Mouse (Mus musculus) Patski (cell line): ENCODE results near the gene Acot11. TPM values are rescaled to one million over a fixed set of nuclear protein-coding genes. Genes with fewer than 3 reads are reported as not detected.
A peak's percentile ranks its signal among the peaks of the same experiment; 100 is the strongest.
"Not testable (repeated sequence)": the region's sequence is repeated elsewhere in the genome, so short reads cannot be mapped to it uniquely, and the experiment has no call there.

Experiments used
- ATAC-seq: fragments of 100-300 bp; one replicate; pipeline ENCODE4 v1.8.0; 2021
- CTCF ChIA-PET: fragments of 350-600 bp; sonication (Branson Sonifier 250); formaldehyde crosslinking; loops from one replicate; lab custom pipeline; 2022; ENCODE audit warnings: inconsistent platforms; lab: Charles Lee
- POLR2A ChIA-PET: fragments of 350-600 bp; sonication (Branson Sonifier 250); formaldehyde crosslinking; loops from one replicate; lab custom pipeline; 2022; ENCODE audit warnings: antibody characterized with exemption, inconsistent platforms; lab: Charles Lee
- DNase-seq: peaks from one replicate; pipeline ENCODE4 v3.0.0-alpha.2; 2011; ENCODE audit warnings: low read depth, low spot score
- H3K27me3 ChIP-seq: fragments of 371-371 bp; one replicate; pipeline ENCODE4 v1.5.1; 2021
- CTCF ChIP-seq: fragments of 100-300 bp; IDR thresholded peaks from one replicate; pipeline ENCODE4 v1.5.1; 2021
- in situ Hi-C: fragments of 300-500 bp; cut with MboI; formaldehyde crosslinking; loops from 3 replicates; pipeline ENCODE4 v1.11.1; 2018; ENCODE audit warnings: low pct_unique_long_range_greater_than_20kb, mixed read lengths
- polyA plus RNA-seq: library from polyadenylated mRNA; unstranded; gene quantifications from one replicate; pipeline ENCODE4 v1.2.3, GENCODE M21; 2021

The Acot11 gene
- polyA plus RNA-seq, 1 experiment from 2014 or later = 0.23 TPM

DNA sequence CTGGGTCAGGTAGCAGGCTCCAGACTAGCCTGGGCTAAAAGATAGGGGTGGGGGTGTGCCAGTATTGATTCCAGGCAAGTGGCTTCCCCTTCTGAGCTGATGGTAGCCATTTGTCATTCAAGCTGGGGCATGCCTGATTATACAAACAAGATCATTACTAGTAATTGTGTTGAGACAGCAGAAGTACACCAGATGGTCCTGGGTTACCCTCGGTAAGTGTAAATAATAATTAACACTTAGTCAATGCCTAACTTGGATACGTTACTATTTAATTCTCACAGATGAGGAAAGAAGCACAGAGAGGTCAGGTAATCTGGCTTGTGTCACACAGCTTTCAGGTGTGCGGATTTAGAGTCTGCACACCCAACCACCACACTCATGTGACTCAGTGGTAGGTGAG, 66.9 kb downstream of the Acot11 start:
- no peak for ATAC-seq
- CTCF ChIA-PET = no interaction called here
- in situ Hi-C loops = no loop called here
- POLR2A ChIA-PET = no interaction called here
- TF ChIP-seq CTCF = no peak
- no peaks in the 10 kb centered on the region for H3K27me3 ChIP-seq
- no peak for DNase-seq

DNA sequence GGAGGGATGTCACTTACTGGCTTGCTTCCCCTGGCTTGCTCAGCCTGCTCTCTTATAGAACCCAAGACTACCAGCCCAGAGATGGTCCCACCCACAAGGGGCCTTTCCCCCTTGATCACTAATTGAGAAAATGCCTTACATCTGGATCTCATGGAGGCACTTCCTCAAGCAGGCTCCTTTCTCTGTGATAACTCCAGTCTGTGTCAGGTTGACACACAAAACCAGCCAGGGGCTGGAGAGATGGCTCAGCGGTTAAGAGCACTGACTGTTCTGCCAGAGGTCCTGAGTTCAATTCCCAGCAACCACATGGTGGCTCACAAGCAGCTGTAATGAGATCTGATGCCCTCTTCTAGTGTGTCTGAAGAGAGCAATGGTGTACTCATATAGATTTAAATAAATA, 67.9 kb downstream of the Acot11 start:
- POLR2A ChIA-PET, ATAC-seq, H3K27me3 ChIP-seq, CTCF ChIA-PET, in situ Hi-C loops, DNase-seq: not testable (repeated sequence)

DNA sequence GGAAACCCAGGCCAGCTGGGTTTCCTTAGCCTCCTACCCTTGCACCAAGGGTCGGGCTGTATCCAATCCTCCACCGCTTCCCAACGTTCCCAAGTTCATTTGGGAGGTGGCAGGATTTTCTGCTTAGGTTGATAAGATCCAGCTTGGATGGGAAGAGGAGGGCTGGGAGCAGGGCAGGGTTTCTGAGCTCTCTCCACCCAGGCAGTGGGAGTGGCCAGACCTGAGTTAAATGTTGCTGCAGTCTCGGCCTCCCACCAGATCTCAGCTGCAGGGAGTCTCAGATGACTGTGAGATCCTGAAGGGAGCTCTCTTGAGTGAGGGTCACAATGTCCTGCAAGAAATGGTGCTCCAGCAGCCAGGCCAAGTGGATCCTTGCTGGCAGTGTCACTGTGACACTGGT, 71.2 kb downstream of the Acot11 start, which contains the start of gene Fam151a:
TSS of gene Fam151a (plus strand) at position 254 of the 400 bp plus-strand sequence.
- TF ChIP-seq CTCF = no peak
- H3K27me3 ChIP-seq = peaks cover 1% of the 10 kb centered on the region
- in situ Hi-C loops = no loop called here
- DNase-seq (no peak), ATAC-seq (no peak)
- ChIA-PET CTCF (no interaction called here), POLR2A (no interaction called here)

DNA sequence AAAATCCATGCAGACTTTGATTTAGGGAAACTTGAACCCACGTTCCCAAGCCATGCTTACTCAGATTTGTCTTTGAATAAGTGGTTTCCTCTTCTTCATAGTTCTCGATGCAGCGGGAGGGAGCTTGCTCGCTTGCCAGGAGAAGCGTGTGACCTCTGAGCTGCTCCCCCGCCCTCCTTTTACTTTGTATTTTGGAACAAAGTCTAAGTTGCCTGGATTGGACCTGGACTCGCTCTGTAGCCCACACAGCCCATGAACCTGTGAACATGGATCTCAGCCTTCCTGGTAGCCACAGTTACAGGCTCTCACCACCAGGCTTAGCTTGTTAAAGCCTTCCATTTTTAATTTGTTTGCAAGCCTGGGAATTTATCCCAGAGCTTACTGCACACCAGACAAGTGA, 74.0 kb downstream of the Acot11 start, which contains the start of gene Mroh7:
TSS of gene Mroh7 (minus strand) at position 112 of the 400 bp plus-strand sequence.
- in situ Hi-C loops = no loop called here
- POLR2A ChIA-PET = no interaction called here
- ATAC-seq (no peak), DNase-seq (no peak)
- peaks cover 9% of the 10 kb centered on the region for H3K27me3 ChIP-seq
- no peak for TF ChIP-seq CTCF
- CTCF ChIA-PET = no interaction called here

DNA sequence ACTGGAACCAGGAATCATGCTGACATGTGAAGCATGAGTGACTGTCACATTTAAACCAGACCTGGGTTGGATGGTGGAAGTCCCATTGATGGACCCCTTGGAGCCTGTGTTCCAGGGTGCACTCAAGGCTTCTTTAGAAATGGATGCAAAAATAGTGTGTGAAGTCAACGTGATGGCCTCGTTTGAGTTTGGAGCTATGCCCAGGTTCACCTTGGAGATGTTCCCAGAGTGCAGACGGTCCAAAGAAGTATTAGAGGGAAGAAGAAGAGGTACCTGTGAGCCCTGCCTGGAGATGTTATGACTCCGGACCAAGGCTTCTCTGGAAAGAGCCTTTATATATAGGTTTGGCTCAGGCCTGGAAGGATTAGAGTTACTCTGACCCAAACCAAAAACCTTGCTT, 84.2 kb downstream of the Acot11 start:
- ChIA-PET CTCF (no interaction called here), POLR2A (no interaction called here)
- DNase-seq = no peak
- no peak for ATAC-seq
- TF ChIP-seq CTCF = no peak
- in situ Hi-C loops = no loop called here
- peaks cover 8% of the 10 kb centered on the region for H3K27me3 ChIP-seq

DNA sequence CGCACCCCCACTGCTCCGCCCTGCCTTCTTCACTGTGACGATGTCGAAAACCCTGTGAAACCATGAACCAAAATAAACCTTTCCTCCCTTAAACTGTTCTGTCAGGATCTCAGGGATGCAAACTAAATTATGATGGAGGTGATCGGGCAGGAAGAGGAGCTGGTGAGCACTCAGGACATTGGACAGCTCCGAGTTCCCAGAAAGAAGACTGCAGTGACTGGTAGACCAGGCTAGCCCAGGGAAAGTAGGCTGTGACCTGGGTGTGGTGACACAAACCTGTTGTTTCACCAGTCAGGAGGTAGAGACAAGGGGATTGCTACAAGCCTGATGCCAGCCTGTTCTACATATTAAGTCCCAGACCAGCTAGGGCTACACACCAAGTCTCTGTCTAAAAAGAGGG, 91.2 kb downstream of the Acot11 start:
- in situ Hi-C loops = no loop called here
- H3K27me3 ChIP-seq = peaks cover 18% of the 10 kb centered on the region
- DNase-seq (no peak), ATAC-seq (no peak)
- ChIA-PET POLR2A (no interaction called here), CTCF (interaction anchor here (0.7 to 1.5 kb wide), 2 partner anchors 99 to 100 kb away, joined by 3 to 4 read pairs; no protein-coding TSS in a partner anchor)
- TF ChIP-seq CTCF = no peak

DNA sequence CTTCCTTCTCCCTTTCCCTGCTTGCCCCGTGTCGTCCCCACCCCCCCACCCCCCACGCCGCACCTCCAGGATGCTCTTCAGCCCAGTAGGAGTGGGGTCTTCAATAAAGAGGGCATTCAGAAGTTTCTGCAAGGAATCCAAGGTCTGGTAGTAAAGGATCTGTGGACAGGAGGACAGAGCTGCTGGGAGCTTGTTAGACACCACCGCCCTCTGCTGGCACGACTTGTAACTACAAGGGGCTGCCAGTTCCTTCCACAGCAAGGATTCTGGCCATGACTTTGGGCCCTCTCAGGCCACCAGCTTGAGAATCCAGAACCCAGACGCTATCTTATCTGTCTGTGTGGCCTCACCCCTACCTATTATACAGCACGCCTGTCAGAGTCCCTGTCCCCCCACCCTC, 96.4 kb downstream of the Acot11 start:
- CTCF ChIA-PET = interaction anchor here (0.8 to 5.1 kb wide), 5 partner anchors 13 to 94 kb away, joined by 3 to 33 read pairs (median 3); no protein-coding TSS in a partner anchor
- no peak for DNase-seq
- in situ Hi-C loops = loop anchor here (5.0 to 10.0 kb wide), 3 partner anchors 76 to 236 kb away; partner anchors contain the start of gene Lexm

DNA sequence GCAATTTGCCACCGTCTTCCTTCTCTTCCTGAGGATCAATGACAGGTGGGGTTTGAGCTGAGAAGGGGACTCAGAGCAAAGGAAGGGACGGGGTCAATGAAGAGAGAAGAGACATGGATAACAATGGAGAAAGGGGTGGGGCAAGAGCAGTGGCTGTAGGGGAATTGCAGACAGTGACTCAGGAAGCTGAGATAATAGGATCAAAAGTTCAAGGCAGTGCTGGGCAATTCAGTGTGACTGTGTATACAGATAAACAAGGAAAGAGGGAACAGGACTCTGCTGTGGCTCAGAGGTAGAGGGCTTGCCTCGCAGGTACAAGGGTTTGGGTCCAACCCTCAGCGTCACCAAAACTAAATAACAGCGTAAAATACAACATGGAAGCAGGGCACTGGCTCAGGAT, 96.8 kb downstream of the Acot11 start:
- no peak for ATAC-seq

More for the DNA sequence above, 96.4 kb downstream of the Acot11 start:
- peak; percentile 88 for TF ChIP-seq CTCF
- peaks cover 10% of the 10 kb centered on the region for H3K27me3 ChIP-seq
- ATAC-seq = no peak
- POLR2A ChIA-PET = interaction anchor here (1.6 kb wide), 1 partner anchor 93 kb away, joined by 5 read pairs; no protein-coding TSS in a partner anchor

DNA sequence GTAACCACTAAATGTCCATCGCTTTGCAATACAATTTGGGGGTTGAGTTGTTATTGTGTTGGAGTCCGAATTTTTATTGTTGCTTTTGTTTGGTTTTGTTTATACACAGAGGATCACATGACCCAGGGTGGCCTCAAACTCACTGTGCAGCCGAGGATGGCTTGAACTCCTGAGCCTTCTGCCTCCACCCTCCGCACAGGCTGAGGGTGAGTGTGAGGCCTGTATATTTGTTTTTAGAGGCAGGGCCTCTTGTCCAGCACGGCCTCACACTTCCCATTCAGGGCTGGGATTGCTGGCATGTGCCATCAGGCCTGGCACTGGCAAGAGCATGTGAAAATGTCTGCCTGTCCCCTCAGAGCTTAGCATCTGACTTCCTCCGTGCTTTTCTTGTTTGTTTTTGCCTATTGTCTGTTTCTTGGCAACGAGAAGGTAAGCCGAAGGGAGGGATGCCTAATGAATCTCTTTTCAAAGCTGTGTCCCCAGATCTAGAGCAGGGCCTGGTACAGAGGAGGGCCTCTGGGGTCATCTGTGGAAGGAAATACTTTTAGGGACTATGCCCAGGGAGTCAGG, 99.6 kb downstream of the Acot11 start:
- in situ Hi-C loops = loop anchor here (5.0 to 10.0 kb wide), 3 partner anchors 73 to 233 kb away; partner anchors contain the start of gene Lexm
- no peak for DNase-seq
- peaks cover 3% of the 10 kb centered on the region for H3K27me3 ChIP-seq
- no peak for ATAC-seq
- TF ChIP-seq CTCF = no peak
- ChIA-PET POLR2A (no interaction called here), CTCF (interaction anchor here (1.9 to 5.1 kb wide), 2 partner anchors 74 to 91 kb away, joined by 5 to 33 read pairs; no protein-coding TSS in a partner anchor)

More for the DNA sequence above, 96.8 kb downstream of the Acot11 start:
- DNase-seq = no peak
- ChIA-PET CTCF (interaction anchor here (0.8 to 5.1 kb wide), 4 partner anchors 12 to 93 kb away, joined by 3 to 33 read pairs (median 4); no protein-coding TSS in a partner anchor), POLR2A (interaction anchor here (1.6 kb wide), 1 partner anchor 93 kb away, joined by 5 read pairs; no protein-coding TSS in a partner anchor)
- in situ Hi-C loops = loop anchor here (5.0 to 10.0 kb wide), 3 partner anchors 76 to 236 kb away; partner anchors contain the start of gene Lexm
- peaks cover 10% of the 10 kb centered on the region for H3K27me3 ChIP-seq
- TF ChIP-seq CTCF = no peak

DNA sequence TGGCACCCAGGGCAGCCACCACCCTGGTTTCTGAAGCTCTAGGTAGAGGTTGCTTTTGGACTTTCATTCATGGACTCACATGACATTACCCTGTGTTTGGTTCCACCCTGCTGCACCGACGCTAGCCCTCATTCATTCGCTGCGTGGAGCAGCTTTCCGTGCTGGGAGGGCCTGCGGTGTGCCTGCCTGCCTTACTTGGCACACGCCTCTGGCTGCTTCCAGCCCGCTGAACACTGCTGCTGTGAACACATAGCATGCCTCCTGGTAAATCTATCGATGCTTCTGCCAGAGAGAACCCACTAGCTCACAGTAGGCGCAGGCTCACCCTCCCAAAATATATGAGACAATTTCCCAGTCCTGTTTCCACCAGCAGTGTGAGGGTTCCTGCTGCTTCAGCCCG, 100.4 kb downstream of the Acot11 start:
- in situ Hi-C loops = loop anchor here (10.0 kb wide), 1 partner anchor 90 kb away; the partner anchor contains the start of gene Lexm
- no peak for ATAC-seq
- ChIA-PET POLR2A (no interaction called here), CTCF (interaction anchor here (1.9 to 5.1 kb wide), 2 partner anchors 73 to 90 kb away, joined by 5 to 33 read pairs; no protein-coding TSS in a partner anchor)
- no peak for TF ChIP-seq CTCF
- no peak for DNase-seq
- H3K27me3 ChIP-seq = no peaks in the 10 kb centered on the region

DNA sequence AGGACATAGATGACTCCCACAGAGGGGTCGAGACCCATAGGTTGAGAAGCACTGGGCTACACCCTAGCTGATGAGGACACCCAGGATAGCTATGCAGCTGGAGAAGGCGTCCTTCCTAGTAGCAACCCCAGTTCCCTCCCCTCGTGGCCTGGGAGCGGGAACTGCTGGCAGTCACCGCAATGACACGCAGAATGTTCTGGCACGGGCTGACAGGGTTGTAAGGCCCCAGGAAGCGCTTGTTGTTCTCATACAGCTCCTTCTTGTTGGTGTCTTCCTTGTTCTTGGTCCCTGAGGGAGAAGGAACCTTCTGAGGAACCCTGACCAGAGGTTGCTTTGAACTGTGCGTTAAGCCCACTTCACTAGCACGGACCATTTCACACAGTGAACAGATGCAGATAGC, 100.8 kb downstream of the Acot11 start:
- ChIA-PET POLR2A (no interaction called here), CTCF (interaction anchor here (1.9 to 5.1 kb wide), 2 partner anchors 73 to 89 kb away, joined by 5 to 33 read pairs; no protein-coding TSS in a partner anchor)
- in situ Hi-C loops = loop anchor here (10.0 kb wide), 1 partner anchor 89 kb away; the partner anchor contains the start of gene Lexm
- no peaks in the 10 kb centered on the region for H3K27me3 ChIP-seq
- TF ChIP-seq CTCF = no peak
- DNase-seq (no peak), ATAC-seq (no peak)
